Mouse (Mus musculus) liver, embryonic 11.5 days (tissue): ENCODE data around the gene Anapc5. TPM values are rescaled to one million over a fixed set of nuclear protein-coding genes. Genes with fewer than 3 reads are reported as not detected.

Source experiments
- ATAC-seq: fragments of 200-750 bp; cut with Nextera tagmentation; replicated peaks from 2 replicates; pipeline ENCODE4 v1.8.0; 2017; ENCODE audit warnings: moderate number of reproducible peaks, mild to moderate bottlenecking, moderate TSS enrichment, moderate library complexity; ENCODE audit not compliant: low FRiP score
- DNase-seq: peaks from one replicate; pipeline ENCODE4 v3.0.0-alpha.2; 2017; ENCODE audit warnings: low spot score
- H3K27ac ChIP-seq: fragments of 300-500 bp; sonication (generic); 2 replicates; pipeline ENCODE4 v1.5.1; 2014; ENCODE audit warnings: mild to moderate bottlenecking, low read depth, low read length, control low read depth
- H3K27me3 ChIP-seq: fragments of 300-500 bp; sonication (generic); replicated peaks from 2 replicates; pipeline ENCODE4 v1.6.1; 2014; ENCODE audit warnings: low read length, mixed read lengths; ENCODE audit not compliant: control insufficient read depth, insufficient read depth
- H3K36me3 ChIP-seq: fragments of 300-500 bp; sonication (generic); 2 replicates; pipeline ENCODE4 v1.6.1; 2014; ENCODE audit warnings: mild to moderate bottlenecking, low read length, moderate library complexity, mixed read lengths; ENCODE audit not compliant: control insufficient read depth, insufficient read depth
- H3K4me1 ChIP-seq: fragments of 300-500 bp; sonication (generic); replicated peaks from 2 replicates; pipeline ENCODE4 v1.6.1; 2014; ENCODE audit warnings: low read length, mixed read lengths; ENCODE audit not compliant: control insufficient read depth, insufficient read depth
- H3K4me2 ChIP-seq: fragments of 300-500 bp; sonication (generic); 2 replicates; pipeline ENCODE4 v1.6.1; 2014; ENCODE audit warnings: mild to moderate bottlenecking, control low read depth, moderate library complexity
- H3K4me3 ChIP-seq: fragments of 300-500 bp; sonication (generic); 2 replicates; pipeline ENCODE4 v1.5.1; 2014; ENCODE audit warnings: low read depth, low read length, control low read depth
- H3K9ac ChIP-seq: fragments of 300-500 bp; sonication (generic); 2 replicates; pipeline ENCODE4 v1.6.1; 2014; ENCODE audit warnings: low read depth, low read length, control low read depth
- H3K9me3 ChIP-seq: fragments of 300-500 bp; sonication (generic); 2 replicates; pipeline ENCODE4 v1.6.1; 2016; ENCODE audit warnings: low read length, inconsistent platforms, mixed read lengths; ENCODE audit not compliant: control insufficient read depth
- WGBS: fragments of 180-500 bp; shearing (Covaris S2); extraction: QIAGEN DNeasy Blood & Tissue Kit; methylation state at CpG from one replicate; pipeline ENCODE4 v1.1.7; 2014; 5-methylcytosine and 5-hydroxymethylcytosine counted together
- polyA plus RNA-seq: library from polyadenylated mRNA; unstranded; fragments of >200 nt; fragmentation: Nextera tagmentation; extraction: Ambion mirVana; gene quantifications from 2 replicates; pipeline ENCODE4 v1.2.1, GENCODE M21; 2014

Anapc5 gene
- polyA plus RNA-seq, 1 experiment from 2014 or later, result 392 TPM

- Histone ChIP-seq H3K4me1 (no peaks in the 10 kb centered on the region), H3K4me2 (no peak overlapping the region), H3K9ac (no peak overlapping the region), H3K27ac (no peak overlapping the region), H3K27me3 (no peaks in the 10 kb centered on the region), H3K36me3 (no peaks in the 10 kb centered on the region), H3K4me3 (no peak overlapping the region), H3K9me3 (no peaks in the 10 kb centered on the region)
- no peak for ATAC-seq
- WGBS, result 77% methylated on average over 10 of the region's 10 CpGs
- no peak for DNase-seq
These were observed 11.9 kb upstream of the Anapc5 start for GRCm38 (mm10) chr5:122832996-122833395.

- Histone ChIP-seq H3K9me3 (no peaks in the 10 kb centered on the region), H3K9ac (no peak overlapping the region), H3K4me2 (no peak overlapping the region), H3K27ac (no peak overlapping the region), H3K4me3 (no peak overlapping the region), H3K27me3 (no peaks in the 10 kb centered on the region), H3K4me1 (no peaks in the 10 kb centered on the region), H3K36me3 (no peaks in the 10 kb centered on the region)
- no peak for DNase-seq
- no peak for ATAC-seq
- WGBS, result 85% methylated on average over 10 of the region's 10 CpGs
These were observed 11.4 kb upstream of the Anapc5 start for GRCm38 (mm10) chr5:122832536-122832935.

DNA sequence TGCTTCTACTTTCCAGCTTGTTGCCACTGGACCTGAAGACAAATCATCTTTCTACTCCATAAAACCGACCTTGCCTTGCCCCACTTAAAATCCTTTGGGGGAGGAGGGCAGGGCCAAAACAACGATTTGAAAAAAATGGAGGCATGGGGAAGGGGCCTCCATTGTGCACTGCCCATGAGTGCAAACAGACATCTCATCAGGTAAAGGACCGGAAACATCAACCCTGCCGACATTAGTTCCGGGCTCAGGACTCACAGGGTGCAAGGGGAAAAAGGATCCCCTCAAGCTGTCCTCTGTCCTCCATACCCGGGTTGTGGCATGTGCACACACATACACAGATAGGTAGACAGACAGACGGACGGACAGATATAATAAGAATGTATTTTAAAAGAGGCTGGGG, 4.0 kb upstream of the Anapc5 start:
- Histone ChIP-seq H3K4me2 (no peak overlapping the region), H3K4me1 (peaks cover 6% of the 10 kb centered on the region), H3K9me3 (no peaks in the 10 kb centered on the region), H3K36me3 (no peaks in the 10 kb centered on the region), H3K27me3 (no peaks in the 10 kb centered on the region), H3K4me3 (no peak overlapping the region), H3K9ac (no peak overlapping the region), H3K27ac (no peak overlapping the region)
- 83% methylated on average over 8 of the region's 8 CpGs for WGBS
- ATAC-seq, result no peak
- DNase-seq, result no peak

- Histone ChIP-seq H3K4me2 (no peak overlapping the region), H3K4me3 (no peak overlapping the region), H3K9ac (no peak overlapping the region), H3K9me3 (no peaks in the 10 kb centered on the region), H3K27ac (no peak overlapping the region), H3K4me1 (peaks cover 12% of the 10 kb centered on the region), H3K36me3 (no peaks in the 10 kb centered on the region), H3K27me3 (no peaks in the 10 kb centered on the region)
- WGBS, result 70% methylated on average over 6 of the region's 6 CpGs
- DNase-seq (no peak), ATAC-seq (no peak)
These were observed 3.3 kb upstream of the Anapc5 start for GRCm38 (mm10) chr5:122824450-122824849.

DNA sequence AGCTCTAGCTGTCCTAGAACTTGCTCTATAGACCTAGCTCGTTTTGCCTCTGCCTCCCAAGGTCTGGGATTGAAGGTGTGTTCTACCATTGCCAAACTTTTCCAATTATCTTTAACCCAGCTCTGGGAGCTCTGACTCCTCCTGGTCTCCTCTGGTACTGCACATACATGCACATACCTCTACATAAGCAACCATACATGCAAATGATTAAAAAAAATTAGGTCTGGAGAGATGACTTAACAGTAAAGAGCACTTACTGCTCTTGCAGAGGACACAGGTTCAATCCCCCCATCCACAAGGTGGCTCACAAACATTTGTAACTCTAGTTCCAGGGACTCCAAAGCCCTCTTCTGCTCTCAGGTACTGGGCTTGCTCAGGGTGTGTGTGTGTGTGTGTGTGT, 2.8 kb upstream of the Anapc5 start:
- Histone ChIP-seq H3K36me3 (peaks cover 3% of the 10 kb centered on the region; the same call in 1 of the 2 replicates), H3K4me1 (peaks cover 15% of the 10 kb centered on the region), H3K27ac (no peak overlapping the region), H3K9ac (no peak overlapping the region), H3K27me3 (no peaks in the 10 kb centered on the region), H3K9me3 (no peaks in the 10 kb centered on the region), H3K4me3 (no peak overlapping the region), H3K4me2 (no peak overlapping the region)
- 81% methylated on average over 1 of the region's 1 CpGs for WGBS
- ATAC-seq (no peak), DNase-seq (no peak)

DNA sequence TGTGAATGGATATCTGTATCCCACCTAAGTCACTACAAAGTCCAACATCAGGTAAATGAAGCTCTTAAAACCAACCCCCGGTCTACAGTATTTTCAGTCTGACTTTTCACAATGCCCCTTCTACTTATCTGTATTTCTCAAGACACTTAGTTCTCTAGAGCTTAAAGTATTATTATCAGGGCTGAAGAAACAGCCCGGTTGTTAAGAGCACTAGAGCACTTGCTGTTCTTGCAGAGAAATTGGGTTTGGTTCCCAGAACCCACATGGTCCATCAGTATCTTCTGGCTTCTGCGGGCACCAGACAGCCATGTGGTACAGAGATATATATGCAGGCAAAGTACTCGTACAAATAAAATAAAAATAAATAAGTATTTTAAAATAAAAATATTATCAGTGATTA, 1.3 kb upstream of the Anapc5 start:
- Histone ChIP-seq H3K4me1 (peaks cover 15% of the 10 kb centered on the region), H3K27ac (peak overlapping the region; percentile 29; the same call in 1 of the 2 replicates), H3K4me2 (no peak overlapping the region), H3K9ac (no peak overlapping the region), H3K9me3 (no peaks in the 10 kb centered on the region), H3K36me3 (peaks cover 16% of the 10 kb centered on the region), H3K4me3 (no peak overlapping the region), H3K27me3 (no peaks in the 10 kb centered on the region)
- DNase-seq (no peak), ATAC-seq (no peak)
- WGBS, result 79% methylated on average over 4 of the region's 4 CpGs

GRCm38 (mm10) chr5:122821524-122821885, 366 bp upstream of the Anapc5 start:
- Histone ChIP-seq H3K4me3 (peak overlapping the region; percentile 78), H3K9me3 (no peaks in the 10 kb centered on the region), H3K9ac (peak overlapping the region; percentile 56), H3K36me3 (peaks cover 20% of the 10 kb centered on the region), H3K27ac (no peak overlapping the region), H3K27me3 (no peaks in the 10 kb centered on the region), H3K4me1 (peaks cover 15% of the 10 kb centered on the region), H3K4me2 (peak overlapping the region; percentile 73)
- WGBS, result under 1% methylated on average over 10 of the region's 10 CpGs
- no peak for DNase-seq
- ATAC-seq, result peak; percentile 46; the same call in 1 of the 2 replicates

DNA sequence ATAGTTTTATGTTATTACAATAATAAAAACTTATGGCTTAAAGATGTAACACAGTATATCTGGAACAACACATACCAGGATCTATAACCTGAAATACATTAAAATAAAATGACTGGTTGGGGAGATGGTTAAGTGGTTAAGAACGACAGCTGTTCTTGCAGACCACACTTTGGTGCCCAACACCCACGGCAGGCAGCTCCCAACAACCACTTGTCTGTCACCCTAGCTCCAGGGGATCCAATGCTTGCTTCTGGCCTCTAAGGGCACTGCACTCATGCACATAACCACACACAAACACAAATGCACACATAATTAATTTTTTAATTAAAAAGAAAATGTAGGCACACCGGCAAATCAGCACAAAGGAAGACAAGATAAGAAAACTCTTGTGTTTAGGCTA, 8.4 kb downstream of the Anapc5 start:
- no peaks in the 10 kb centered on the region for H3K27me3 ChIP-seq
- no peak overlapping the region for H3K4me3 ChIP-seq
- H3K36me3 ChIP-seq, result peaks cover 61% of the 10 kb centered on the region
- 81% methylated on average over 3 of the region's 3 CpGs for WGBS
- DNase-seq (no peak), ATAC-seq (no peak)
- H3K9ac ChIP-seq, result no peak overlapping the region
- no peak overlapping the region for H3K4me2 ChIP-seq
- H3K9me3 ChIP-seq, result no peaks in the 10 kb centered on the region
- no peak overlapping the region for H3K27ac ChIP-seq
- no peaks in the 10 kb centered on the region for H3K4me1 ChIP-seq

DNA sequence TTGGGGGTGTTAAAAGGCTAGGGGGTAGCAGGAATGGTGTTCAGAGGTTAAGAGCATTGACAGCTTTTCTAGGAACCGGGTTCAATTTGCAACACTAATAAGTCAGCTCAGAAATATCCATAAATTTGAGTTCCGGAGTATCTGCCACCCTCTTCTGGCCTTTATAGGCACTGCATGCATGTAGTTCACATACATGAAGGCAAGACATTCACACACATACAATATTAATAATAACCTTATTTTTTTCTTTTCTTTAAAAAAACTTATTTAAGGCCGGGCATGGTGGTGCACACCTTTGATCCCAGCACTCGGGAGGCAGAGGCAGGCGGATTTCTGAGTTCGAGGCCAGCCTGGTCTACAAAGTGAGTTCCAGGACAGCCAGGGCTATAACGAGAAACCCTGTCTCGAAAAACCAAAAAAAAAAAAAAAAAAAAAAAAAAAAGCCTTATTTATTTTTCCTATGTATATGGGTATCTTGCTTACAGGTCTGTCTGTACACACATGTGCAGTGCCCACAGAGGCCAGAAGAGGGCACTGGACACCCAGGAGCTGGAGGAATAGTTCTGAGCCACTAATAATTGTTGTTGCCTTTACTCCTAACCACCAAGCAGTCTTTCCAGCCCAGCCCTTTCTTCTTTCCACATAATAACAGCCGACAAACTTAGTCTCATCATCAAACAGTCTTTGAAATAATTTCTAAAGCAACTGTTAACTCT, 9.6 kb downstream of the Anapc5 start:
- H3K4me1 ChIP-seq, result no peaks in the 10 kb centered on the region
- H3K36me3 ChIP-seq, result peaks cover 64% of the 10 kb centered on the region
- H3K27ac ChIP-seq, result no peak overlapping the region
- 0 out of 2 replicates have a peak, but pooled peaks have one; percentile 49 for ATAC-seq
- no peaks in the 10 kb centered on the region for H3K27me3 ChIP-seq
- 85% methylated on average over 9 of the region's 9 CpGs for WGBS
- no peak overlapping the region for H3K9ac ChIP-seq
- peak; percentile 49 for DNase-seq
- no peaks in the 10 kb centered on the region for H3K9me3 ChIP-seq
- H3K4me2 ChIP-seq, result no peak overlapping the region
- no peak overlapping the region for H3K4me3 ChIP-seq
